Mouse (Mus musculus) heart, postnatal 0 days (tissue): Measurements from ENCODE around the gene Ephb1. TPM values are rescaled to one million over a fixed set of nuclear protein-coding genes. Genes with fewer than 3 reads are reported as not detected.

Source experiments
- ATAC-seq: fragments of 200-750 bp; cut with Nextera tagmentation; 2 replicates; pipeline ENCODE4 v1.8.0; 2017; ENCODE audit warnings: low read depth, moderate number of reproducible peaks, moderate library complexity; ENCODE audit not compliant: insufficient read depth
- DNase-seq: peaks from one replicate; pipeline ENCODE4 v3.0.0-alpha.2; 2016; ENCODE audit warnings: low spot score
- H3K27ac ChIP-seq: fragments of 300-500 bp; sonication (generic); 2 replicates; pipeline ENCODE4 v1.5.1; 2014; ENCODE audit warnings: low read depth, mild to moderate bottlenecking
- H3K27me3 ChIP-seq: fragments of 300-500 bp; sonication (generic); 2 replicates; pipeline ENCODE4 v1.6.1; 2014; ENCODE audit warnings: low read length, mixed read lengths; ENCODE audit not compliant: control insufficient read depth, insufficient read depth
- H3K36me3 ChIP-seq: fragments of 300-500 bp; sonication (generic); replicated peaks from 2 replicates; pipeline ENCODE4 v1.6.1; 2014; ENCODE audit warnings: low read length, mixed read lengths; ENCODE audit not compliant: control insufficient read depth, insufficient read depth
- H3K4me1 ChIP-seq: fragments of 300-500 bp; sonication (generic); 2 replicates; pipeline ENCODE4 v1.6.1; 2014; ENCODE audit warnings: antibody characterized with exemption; ENCODE audit not compliant: control insufficient read depth, insufficient read depth
- H3K4me2 ChIP-seq: fragments of 300-500 bp; sonication (generic); 2 replicates; pipeline ENCODE4 v1.6.1; 2014; ENCODE audit warnings: low read depth, mild to moderate bottlenecking, low read length, moderate library complexity
- H3K4me3 ChIP-seq: fragments of 300-500 bp; sonication (generic); 2 replicates; pipeline ENCODE4 v1.5.1; 2014; ENCODE audit warnings: low read depth, low read length
- H3K9ac ChIP-seq: fragments of 300-500 bp; sonication (generic); replicated peaks from 2 replicates; pipeline ENCODE4 v1.6.1; 2014; ENCODE audit warnings: low read depth, low read length, mixed read lengths
- H3K9me3 ChIP-seq: fragments of 300-500 bp; sonication (generic); replicated peaks from 2 replicates; pipeline ENCODE4 v1.6.1; 2016; ENCODE audit warnings: low read length; ENCODE audit not compliant: control insufficient read depth
- CTCF ChIP-seq: IDR thresholded peaks from 2 replicates; pipeline ENCODE4 v1.5.1; 2016; ENCODE audit warnings: antibody characterized with exemption, control low read depth, low read depth
- EP300 ChIP-seq: IDR thresholded peaks from 2 replicates; pipeline ENCODE4 v1.6.1; 2016; ENCODE audit warnings: antibody characterized with exemption, low read depth
- WGBS: fragments of 180-500 bp; shearing (Covaris S2); extraction: QIAGEN DNeasy Blood & Tissue Kit; methylation state at CpG from one replicate; pipeline ENCODE4 v1.1.7; 2014; 5-methylcytosine and 5-hydroxymethylcytosine counted together
- polyA plus RNA-seq: library from polyadenylated mRNA; unstranded; fragments of >200 nt; fragmentation: Nextera tagmentation; extraction: Ambion mirVana; gene quantifications from 2 replicates; pipeline ENCODE4 v1.2.1, GENCODE M21; 2015
- total RNA-seq: library from RNA; depleted of rRNA; stranded (reverse); fragments of >200 nt; gene quantifications from 2 replicates; pipeline ENCODE4 v1.2.3, GENCODE M21; 2014; ENCODE audit warnings: low replicate concordance

Gene Ephb1
- total and polyA plus RNA-seq, 2 experiments from 2014 or later, result 0.96 to 2.1 TPM

GRCm38 (mm10) chr9:102073404-102073803 lies 281.1 kb downstream of the Ephb1 start:
- no peak for DNase-seq
- ATAC-seq, result no peak
- Histone ChIP-seq H3K4me1 (no peaks in the 10 kb centered on the region), H3K27me3 (peaks cover 10% of the 10 kb centered on the region; the same call in 1 of the 2 replicates), H3K27ac (no peak overlapping the region), H3K36me3 (no peaks in the 10 kb centered on the region), H3K9me3 (no peaks in the 10 kb centered on the region), H3K4me3 (no peak overlapping the region), H3K9ac (no peak overlapping the region), H3K4me2 (no peak overlapping the region)
- TF ChIP-seq CTCF (no peak), EP300 (no peak)
- 82% methylated on average over 5 of the region's 5 CpGs for WGBS

- Histone ChIP-seq H3K27me3 (peaks cover 5% of the 10 kb centered on the region; the same call in 1 of the 2 replicates), H3K4me2 (no peak overlapping the region), H3K9ac (no peak overlapping the region), H3K27ac (no peak overlapping the region), H3K9me3 (no peaks in the 10 kb centered on the region), H3K4me1 (no peaks in the 10 kb centered on the region), H3K4me3 (no peak overlapping the region), H3K36me3 (no peaks in the 10 kb centered on the region)
- WGBS, result 73% methylated on average over 3 of the region's 3 CpGs
- ATAC-seq (no peak), DNase-seq (no peak)
- TF ChIP-seq EP300 (no peak), CTCF (no peak)
Observed at GRCm38 (mm10) chr9:102069151-102069882, 285.2 kb downstream of the Ephb1 start.

GRCm38 (mm10) chr9:102066601-102067000 lies 287.9 kb downstream of the Ephb1 start:
- no peak for ATAC-seq
- 65% methylated on average over 10 of the region's 10 CpGs for WGBS
- no peak for DNase-seq
- no peak for TF ChIP-seq CTCF
- TF ChIP-seq EP300, result no peak
- Histone ChIP-seq H3K36me3 (no peaks in the 10 kb centered on the region), H3K4me3 (no peak overlapping the region), H3K9me3 (no peaks in the 10 kb centered on the region), H3K27ac (no peak overlapping the region), H3K4me1 (no peaks in the 10 kb centered on the region), H3K27me3 (no peaks in the 10 kb centered on the region), H3K9ac (no peak overlapping the region), H3K4me2 (no peak overlapping the region)

- Histone ChIP-seq H3K36me3 (no peaks in the 10 kb centered on the region), H3K4me3 (no peak overlapping the region), H3K9me3 (no peaks in the 10 kb centered on the region), H3K9ac (no peak overlapping the region), H3K27ac (no peak overlapping the region), H3K4me2 (no peak overlapping the region), H3K4me1 (no peaks in the 10 kb centered on the region), H3K27me3 (no peaks in the 10 kb centered on the region)
- TF ChIP-seq CTCF, result no peak
- TF ChIP-seq EP300, result no peak
- DNase-seq (no peak), ATAC-seq (no peak)
- 38% methylated on average over 2 of the region's 2 CpGs for WGBS
Observed at GRCm38 (mm10) chr9:102045886-102046285, 308.6 kb downstream of the Ephb1 start.

- 51% methylated on average over 8 of the region's 8 CpGs for WGBS
- Histone ChIP-seq H3K36me3 (no peaks in the 10 kb centered on the region), H3K4me1 (no peaks in the 10 kb centered on the region), H3K4me2 (no peak overlapping the region), H3K9me3 (no peaks in the 10 kb centered on the region), H3K27ac (no peak overlapping the region), H3K4me3 (no peak overlapping the region), H3K9ac (no peak overlapping the region), H3K27me3 (no peaks in the 10 kb centered on the region)
- TF ChIP-seq EP300 (no peak), CTCF (no peak)
- DNase-seq (no peak), ATAC-seq (no peak)
Observed at GRCm38 (mm10) chr9:102045111-102045861, 309.2 kb downstream of the Ephb1 start.
